Mouse (Mus musculus) MEL (cell line): ENCODE results near the gene Dock1. TPM values are rescaled to one million over a fixed set of nuclear protein-coding genes. Genes with fewer than 3 reads are reported as not detected.

Experiments
- DNase-seq: peaks from one replicate; pipeline ENCODE4 v3.0.0; 2011; ENCODE audit warnings: low read depth, low spot score
- H3K27ac ChIP-seq: 2 replicates; pipeline ENCODE4 v1.5.1; 2012; ENCODE audit warnings: low read depth, mild to moderate bottlenecking, control low read depth, low read length, moderate library complexity; ENCODE audit not compliant: control insufficient read depth
- H3K27me3 ChIP-seq, 2 experiments: fragments of 150-350 bp in 1 of 2; sonication (generic) in 1 of 2; 2 replicates each; pipeline ENCODE4 v1.6.1; 2012; ENCODE audit warnings: low read length in 2 of 2, mild to moderate bottlenecking in 2 of 2, improper control_type of control experiment in 1 of 2, moderate library complexity in 1 of 2; ENCODE audit not compliant: insufficient read depth in 2 of 2, control insufficient read depth in 1 of 2
- H3K36me3 ChIP-seq, 2 experiments: 2 replicates each; pipeline ENCODE4 v1.6.1; 2012 to 2014; ENCODE audit warnings: low read length in 2 of 2, improper control_type of control experiment in 1 of 2, inconsistent platforms in 1 of 2, mild to moderate bottlenecking in 1 of 2; ENCODE audit not compliant: insufficient read depth in 2 of 2, control insufficient read depth in 1 of 2
- H3K4me1 ChIP-seq, 2 experiments: fragments of 150-350 bp in 1 of 2; sonication (generic) in 1 of 2; 2 replicates each; pipeline ENCODE4 v1.6.1; 2012; ENCODE audit warnings: low read length in 2 of 2, improper control_type of control experiment in 1 of 2, mild to moderate bottlenecking in 1 of 2; ENCODE audit not compliant: insufficient read depth in 2 of 2, control insufficient read depth in 1 of 2
- H3K4me3 ChIP-seq, 2 experiments: fragments of 150-350 bp in 1 of 2; sonication (generic) in 1 of 2; 2 replicates each; pipeline ENCODE4 v1.5.1; 2012; ENCODE audit warnings: low read depth in 2 of 2, low read length in 2 of 2, mild to moderate bottlenecking in 2 of 2, moderate library complexity in 2 of 2, control low read depth in 1 of 2, improper control_type of control experiment in 1 of 2; ENCODE audit not compliant: control insufficient read depth in 1 of 2, insufficient read depth in 1 of 2
- H3K79me2 ChIP-seq: 2 replicates; pipeline ENCODE4 v1.6.1; 2012; ENCODE audit warnings: mild to moderate bottlenecking, low read length, moderate library complexity; ENCODE audit not compliant: control insufficient read depth, poor library complexity, insufficient read depth
- H3K9ac ChIP-seq: 2 replicates; pipeline ENCODE4 v1.6.1; 2012; ENCODE audit warnings: low read depth, mild to moderate bottlenecking, control low read depth, low read length, moderate library complexity; ENCODE audit not compliant: control insufficient read depth, poor library complexity, severe bottlenecking
- H3K9me3 ChIP-seq: fragments of 150-350 bp; sonication (generic); replicated peaks from 2 replicates; pipeline ENCODE4 v1.6.1; 2012; ENCODE audit warnings: mild to moderate bottlenecking, low read length, improper control_type of control experiment, moderate library complexity; ENCODE audit not compliant: insufficient read depth
- CHD1 ChIP-seq: IDR thresholded peaks from 2 replicates; pipeline ENCODE4 v1.6.1; 2012; ENCODE audit warnings: low read depth, mild to moderate bottlenecking, inconsistent platforms, low read length, improper control_type of control experiment
- CHD2 ChIP-seq: IDR thresholded peaks from 2 replicates; pipeline ENCODE4 v1.6.1; 2011; ENCODE audit warnings: low read length, improper control_type of control experiment
- CTCF ChIP-seq, 3 experiments: IDR thresholded peaks in 2 of 3; conservative IDR thresholded peaks in 1 of 3; 2 replicates each; pipeline ENCODE4 v1.5.1; 2011 to 2012; ENCODE audit warnings: low read length in 3 of 3, low read depth in 2 of 3, mild to moderate bottlenecking in 2 of 3, improper control_type of control experiment in 1 of 3, inconsistent platforms in 1 of 3, mixed read lengths in 1 of 3, moderate library complexity in 1 of 3; ENCODE audit not compliant: control insufficient read depth in 1 of 3, insufficient read depth in 1 of 3, poor library complexity in 1 of 3, severe bottlenecking in 1 of 3
- E2F4 ChIP-seq: IDR thresholded peaks from 2 replicates; pipeline ENCODE4 v1.6.1; 2011; ENCODE audit warnings: low read depth, low read length, improper control_type of control experiment, borderline replicate concordance
- ELF1 ChIP-seq: IDR thresholded peaks from 2 replicates; pipeline ENCODE4 v1.6.1; 2014; ENCODE audit warnings: low read depth, mild to moderate bottlenecking, inconsistent platforms, low read length, improper control_type of control experiment, moderate library complexity
- GABPA ChIP-seq: IDR thresholded peaks from 2 replicates; pipeline ENCODE4 v1.6.1; 2012; ENCODE audit warnings: low read depth, mild to moderate bottlenecking, inconsistent platforms, low read length, improper control_type of control experiment, moderate library complexity
- JUND ChIP-seq: IDR thresholded peaks from 2 replicates; pipeline ENCODE4 v1.6.1; 2011; ENCODE audit warnings: low read depth, mild to moderate bottlenecking, improper control_type of control experiment, low read length
- MAFK ChIP-seq: IDR thresholded peaks from 2 replicates; pipeline ENCODE4 v1.6.1; 2011; ENCODE audit warnings: low read depth, mild to moderate bottlenecking, low read length, improper control_type of control experiment, borderline replicate concordance
- MAZ ChIP-seq: IDR thresholded peaks from 2 replicates; pipeline ENCODE4 v1.6.1; 2012; ENCODE audit warnings: low read depth, mild to moderate bottlenecking, inconsistent platforms, low read length, improper control_type of control experiment
- MEF2A ChIP-seq: IDR thresholded peaks from 2 replicates; pipeline ENCODE4 v1.6.1; 2014; ENCODE audit warnings: low read depth, mild to moderate bottlenecking, inconsistent platforms, low read length, improper control_type of control experiment; ENCODE audit not compliant: poor library complexity, insufficient replicate concordance, severe bottlenecking; ENCODE audit errors: extremely low read depth
- MYC ChIP-seq: IDR thresholded peaks from 2 replicates; pipeline ENCODE4 v1.6.1; 2011; ENCODE audit warnings: low read depth, mild to moderate bottlenecking, low read length, improper control_type of control experiment, moderate library complexity
- NELFE ChIP-seq: IDR thresholded peaks from 2 replicates; pipeline ENCODE4 v1.6.1; 2011; ENCODE audit warnings: low read depth, low read length, improper control_type of control experiment
- POLR2A ChIP-seq, 2 experiments: IDR thresholded peaks; 2 replicates each; pipeline ENCODE4 v1.6.1; 2011 to 2012; ENCODE audit warnings: low read length in 2 of 2, mild to moderate bottlenecking in 2 of 2, control low read depth in 1 of 2, improper control_type of control experiment in 1 of 2, low read depth in 1 of 2, moderate library complexity in 1 of 2; ENCODE audit not compliant: control insufficient read depth in 1 of 2, insufficient read depth in 1 of 2, poor library complexity in 1 of 2
- POLR2AphosphoS2 ChIP-seq: IDR thresholded peaks from 2 replicates; pipeline ENCODE4 v1.6.1; 2011; ENCODE audit warnings: low read length, improper control_type of control experiment
- SIN3A ChIP-seq: IDR thresholded peaks from 2 replicates; pipeline ENCODE4 v1.6.1; 2012; ENCODE audit warnings: low read length, improper control_type of control experiment, inconsistent platforms
- SMC3 ChIP-seq: IDR thresholded peaks from 2 replicates; pipeline ENCODE4 v1.6.1; 2011; ENCODE audit warnings: low read depth, low read length, improper control_type of control experiment
- TAL1 ChIP-seq: IDR thresholded peaks from 2 replicates; pipeline ENCODE4 v1.6.1; 2012; ENCODE audit warnings: mild to moderate bottlenecking, inconsistent platforms, low read length, moderate library complexity, mixed read lengths
- TBP ChIP-seq: IDR thresholded peaks from 2 replicates; pipeline ENCODE4 v1.8.0; 2011; ENCODE audit warnings: low read depth, low read length, improper control_type of control experiment
- TCF12 ChIP-seq: IDR thresholded peaks from 2 replicates; pipeline ENCODE4 v1.6.1; 2014; ENCODE audit warnings: low read depth, mild to moderate bottlenecking, inconsistent platforms, low read length, improper control_type of control experiment, moderate library complexity
- UBTF ChIP-seq: IDR thresholded peaks from 2 replicates; pipeline ENCODE4 v1.6.1; 2012; ENCODE audit warnings: low read depth, mild to moderate bottlenecking, inconsistent platforms, low read length, improper control_type of control experiment, moderate library complexity, borderline replicate concordance; ENCODE audit not compliant: insufficient read depth
- USF1 ChIP-seq: IDR thresholded peaks from 2 replicates; pipeline ENCODE4 v1.6.1; 2014; ENCODE audit warnings: low read depth, mild to moderate bottlenecking, inconsistent platforms, low read length, improper control_type of control experiment, moderate library complexity
- ZKSCAN1 ChIP-seq: IDR thresholded peaks from 2 replicates; pipeline ENCODE4 v1.6.1; 2012; ENCODE audit warnings: low read depth, mild to moderate bottlenecking, inconsistent platforms, low read length, improper control_type of control experiment, moderate library complexity
- ZMIZ1 ChIP-seq: IDR thresholded peaks from 2 replicates; pipeline ENCODE4 v1.6.1; 2012; ENCODE audit warnings: low read depth, mild to moderate bottlenecking, inconsistent platforms, low read length, improper control_type of control experiment, moderate library complexity
- ZNF384 ChIP-seq: IDR thresholded peaks from 2 replicates; pipeline ENCODE4 v1.6.1; 2012; ENCODE audit warnings: low read depth, mild to moderate bottlenecking, inconsistent platforms, low read length, improper control_type of control experiment
- polyA plus RNA-seq, 2 experiments: library from polyadenylated mRNA; stranded (reverse) in 1 of 2; unstranded in 1 of 2; fragments of >175 nt in 1 of 2; fragments of >200 nt in 1 of 2; gene quantifications; 2 replicates each; pipeline versions ENCODE4 v1.2.1 to v1.2.4; 2012; ENCODE audit warnings: low replicate concordance in 2 of 2, low read depth in 1 of 2; ENCODE audit not compliant: insufficient read length in 2 of 2, insufficient read depth in 1 of 2, missing spikeins in 1 of 2
- total RNA-seq: library from RNA; depleted of rRNA; stranded (reverse); fragments of 300-350 nt; gene quantifications from 2 replicates; pipeline ENCODE4 v1.2.3, GENCODE M21; 2012

Dock1 gene
- total and polyA plus RNA-seq, 3 experiments = not detected

DNA sequence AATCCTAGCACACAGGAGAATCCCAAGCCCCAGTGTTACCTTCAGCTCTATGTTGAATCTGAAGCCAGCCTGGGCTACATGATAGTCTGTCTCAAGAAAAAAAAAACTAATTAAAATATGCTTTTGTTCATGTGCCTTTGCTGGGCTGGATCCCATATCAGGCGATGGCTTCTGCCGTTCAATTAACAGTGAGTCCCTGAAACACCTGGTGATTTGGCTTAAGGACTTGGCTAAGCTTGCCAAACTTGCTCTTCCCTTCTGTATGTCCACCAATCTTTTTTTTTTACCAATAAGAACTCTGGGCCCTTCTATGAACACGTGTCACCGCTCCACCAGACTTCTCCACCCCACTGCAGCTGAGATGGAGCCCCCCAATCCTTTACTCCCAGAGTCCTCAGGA, 474.3 kb downstream of the Dock1 start:
- no peaks in the 10 kb centered on the region for H3K36me3 ChIP-seq

GRCm38 (mm10) chr7:135150926-135151325, 480.5 kb downstream of the Dock1 start:
- Histone ChIP-seq H3K36me3 (no peaks in the 10 kb centered on the region), H3K9me3 (no peaks in the 10 kb centered on the region), H3K9ac (no peak overlapping the region), H3K4me3 (no peak overlapping the region), H3K79me2 (no peaks in the 10 kb centered on the region), H3K27me3 (no peaks in the 10 kb centered on the region), H3K27ac (no peak overlapping the region), H3K4me1 (no peaks in the 10 kb centered on the region)
- TF ChIP-seq USF1 = no peak
- no peak for TF ChIP-seq SMC3
- no peak for TF ChIP-seq POLR2AphosphoS2
- no peak for TF ChIP-seq SIN3A
- no peak for TF ChIP-seq MAZ
- TF ChIP-seq NELFE = no peak
- no peak for TF ChIP-seq MEF2A
- no peak for TF ChIP-seq GABPA
- TF ChIP-seq JUND = no peak
- no peak for TF ChIP-seq CTCF (IDR thresholded peaks at IDR 0.05 in 2 of 3, conservative IDR thresholded peaks at IDR 0.05 in 1 of 3; ENCODE audit: control insufficient read depth in 1 of 3, insufficient read depth in 1 of 3, low read depth in 2 of 3, low read length in 3 of 3, poor library complexity in 1 of 3, severe bottlenecking in 1 of 3)
- DNase-seq = no peak

More for the DNA sequence above, 474.3 kb downstream of the Dock1 start:
- H3K4me1 ChIP-seq = no peaks in the 10 kb centered on the region
- DNase-seq = no peak
- H3K9ac ChIP-seq = no peak overlapping the region
- H3K27ac ChIP-seq = no peak overlapping the region
- TF ChIP-seq SIN3A (no peak), E2F4 (no peak), SMC3 (no peak), TAL1 (no peak), ZKSCAN1 (no peak), MAFK (no peak), CHD2 (no peak), POLR2A (IDR thresholded peaks at IDR 0.05; ENCODE audit: control insufficient read depth in 1 of 2, insufficient read depth in 1 of 2, low read depth in 1 of 2, low read length in 2 of 2, poor library complexity in 1 of 2) (no peak), CTCF (IDR thresholded peaks at IDR 0.05 in 2 of 3, conservative IDR thresholded peaks at IDR 0.05 in 1 of 3; ENCODE audit: control insufficient read depth in 1 of 3, insufficient read depth in 1 of 3, low read depth in 2 of 3, low read length in 3 of 3, poor library complexity in 1 of 3, severe bottlenecking in 1 of 3) (no peak), MYC (no peak), UBTF (no peak), ZMIZ1 (no peak), TCF12 (no peak), CHD1 (no peak), USF1 (no peak), ZNF384 (no peak), TBP (no peak), ELF1 (no peak)
- no peaks in the 10 kb centered on the region for H3K79me2 ChIP-seq
- no peaks in the 10 kb centered on the region for H3K9me3 ChIP-seq
- no peak overlapping the region for H3K4me3 ChIP-seq
- no peaks in the 10 kb centered on the region for H3K27me3 ChIP-seq
